Mouse (Mus musculus) ES-E14 (cell line): ENCODE measurements around the gene Ms4a6d.

Experiments
- CHD2 ChIP-seq: IDR thresholded peaks from 2 replicates; pipeline ENCODE4 v1.6.1; 2014; ENCODE audit warnings: mild to moderate bottlenecking, low read depth, low read length, inconsistent platforms
- ZC3H11A ChIP-seq: IDR thresholded peaks from 2 replicates; pipeline ENCODE4 v1.6.1; 2012; ENCODE audit warnings: low read depth, mild to moderate bottlenecking, inconsistent platforms, low read length, borderline replicate concordance
- ZNF384 ChIP-seq: IDR thresholded peaks from 2 replicates; pipeline ENCODE4 v1.6.1; 2012; ENCODE audit warnings: low read depth, low read length, inconsistent platforms

- no peak for TF ChIP-seq ZNF384
- TF ChIP-seq ZC3H11A = no peak
- no peak for TF ChIP-seq CHD2
These were observed 29.1 kb upstream of the Ms4a6d start for GRCm38 (mm10) chr19:11633732-11634131.
